Mouse (Mus musculus) embryo, embryonic 9.5 days (tissue): ENCODE results near the gene Rgl1.
A peak's percentile ranks its signal among the peaks of the same experiment; 100 is the strongest.
"Not testable (repeated sequence)": the region's sequence is repeated elsewhere in the genome, so short reads cannot be mapped to it uniquely, and the experiment has no call there.

Experiments used
- DNase-seq: peaks from one replicate; pipeline ENCODE4 v3.0.0-alpha.2; 2017; ENCODE audit errors: extremely low spot score

The Rgl1 gene

DNA sequence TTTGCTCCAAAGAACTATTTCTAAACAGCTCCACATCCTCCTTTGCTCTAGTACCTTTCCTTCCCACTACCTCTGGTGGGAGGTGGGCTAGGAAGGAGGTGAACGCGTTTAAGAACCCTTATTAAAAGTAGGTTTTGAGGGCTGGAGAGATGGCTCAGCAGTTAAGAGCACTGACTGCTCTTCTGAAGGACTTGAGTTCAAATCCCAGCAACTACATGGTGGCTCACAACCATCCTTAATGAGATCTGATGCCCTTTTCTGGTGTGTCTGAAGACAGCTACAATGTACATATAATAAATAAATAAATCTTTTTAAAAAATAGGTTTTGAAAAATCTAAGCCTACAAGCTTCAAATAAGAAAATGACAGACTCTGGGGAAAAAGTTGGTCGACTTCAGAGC is 19.3 kb upstream of the Rgl1 start:
- not testable (repeated sequence) for DNase-seq

DNA sequence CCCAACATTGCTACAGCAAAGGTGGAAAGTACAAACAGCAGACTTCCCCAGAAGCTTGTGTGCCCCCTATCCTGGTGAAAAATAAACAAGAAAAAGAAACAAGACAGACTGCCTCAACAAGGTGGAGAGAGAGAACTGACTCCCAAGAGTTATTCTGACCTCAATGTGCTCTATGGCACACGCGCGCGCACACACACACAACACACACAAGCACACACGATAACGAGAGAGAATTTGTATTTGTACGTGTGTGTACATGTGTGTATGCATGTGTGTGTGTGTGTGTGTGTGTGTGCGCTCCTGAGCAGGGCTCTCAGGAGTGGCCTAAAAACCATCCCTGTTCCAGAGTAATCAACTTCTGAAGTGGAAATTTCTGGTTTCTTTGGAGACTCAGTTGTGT is 18.5 kb upstream of the Rgl1 start:
- DNase-seq = no peak

DNA sequence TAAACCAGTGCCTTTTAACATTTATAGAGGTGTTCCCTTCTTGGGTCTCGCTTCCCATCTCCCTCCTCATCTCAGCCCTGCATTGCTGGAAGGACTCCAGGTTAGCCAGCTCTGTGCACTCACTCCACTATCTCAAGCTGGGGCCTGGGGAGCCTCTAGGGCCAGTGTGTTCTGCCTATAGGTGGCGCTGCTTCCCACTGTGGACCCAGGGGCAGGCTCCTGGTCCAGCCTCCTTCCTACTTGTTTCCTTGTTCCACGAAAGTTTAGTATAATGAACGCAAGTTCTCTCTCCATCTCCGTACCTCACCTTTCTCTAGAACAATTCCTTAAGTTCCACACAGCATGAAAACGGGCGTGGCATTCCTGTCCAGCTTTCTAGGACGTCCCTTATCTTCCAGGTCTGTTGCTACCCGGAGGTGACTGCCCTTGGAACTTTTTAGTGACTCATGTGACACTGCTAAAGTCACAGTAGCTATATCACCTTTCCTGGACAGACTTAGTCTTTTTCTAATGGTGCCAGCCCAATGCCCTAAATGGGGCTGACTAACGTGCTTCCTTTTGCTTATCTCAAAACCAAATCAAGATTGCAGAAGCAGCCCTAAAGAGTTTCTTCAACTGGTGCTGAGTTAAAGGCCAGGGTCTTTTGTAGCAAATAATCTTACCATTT is 13.1 kb upstream of the Rgl1 start:
- peak; percentile 75 for DNase-seq

DNA sequence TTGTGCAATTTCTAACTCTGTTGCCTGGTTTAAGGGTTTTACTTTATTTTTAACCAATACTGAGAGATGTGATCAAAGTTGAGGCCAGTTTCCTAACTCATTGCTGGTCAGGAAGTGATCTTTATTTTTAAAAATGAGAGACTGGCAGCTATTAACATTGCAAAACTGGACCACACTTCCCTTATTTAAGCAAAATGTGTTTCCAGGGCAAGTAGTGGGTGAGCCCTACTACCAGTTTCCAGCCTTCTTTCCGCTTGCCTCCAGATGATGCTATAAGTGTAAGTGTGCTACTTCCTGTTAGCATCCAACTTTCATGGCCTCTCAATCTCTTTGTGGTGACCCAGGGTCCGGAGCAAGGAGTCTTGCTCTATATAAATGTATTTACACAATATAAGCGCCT is 8.4 kb upstream of the Rgl1 start:
- DNase-seq = not testable (repeated sequence)

DNA sequence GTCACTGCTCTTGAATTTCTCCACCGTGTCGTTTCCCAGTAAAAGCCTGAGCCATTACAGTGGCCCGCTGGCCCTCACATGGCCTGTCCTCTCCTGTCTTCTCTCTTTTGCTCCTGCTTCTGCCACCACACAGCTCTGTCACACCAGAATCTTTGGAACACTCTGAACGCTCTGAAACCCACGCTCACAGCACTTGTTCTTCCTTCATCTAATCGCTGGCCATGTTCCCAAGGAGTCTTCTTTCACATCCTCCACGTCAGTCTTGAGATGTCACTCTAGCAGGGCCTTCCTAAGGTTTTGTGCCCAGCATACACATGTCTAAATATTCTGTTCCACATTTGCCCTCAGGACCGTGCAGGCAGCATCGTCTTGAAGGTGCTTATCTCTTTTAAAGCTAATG is 4.9 kb upstream of the Rgl1 start:
- DNase-seq = no peak

DNA sequence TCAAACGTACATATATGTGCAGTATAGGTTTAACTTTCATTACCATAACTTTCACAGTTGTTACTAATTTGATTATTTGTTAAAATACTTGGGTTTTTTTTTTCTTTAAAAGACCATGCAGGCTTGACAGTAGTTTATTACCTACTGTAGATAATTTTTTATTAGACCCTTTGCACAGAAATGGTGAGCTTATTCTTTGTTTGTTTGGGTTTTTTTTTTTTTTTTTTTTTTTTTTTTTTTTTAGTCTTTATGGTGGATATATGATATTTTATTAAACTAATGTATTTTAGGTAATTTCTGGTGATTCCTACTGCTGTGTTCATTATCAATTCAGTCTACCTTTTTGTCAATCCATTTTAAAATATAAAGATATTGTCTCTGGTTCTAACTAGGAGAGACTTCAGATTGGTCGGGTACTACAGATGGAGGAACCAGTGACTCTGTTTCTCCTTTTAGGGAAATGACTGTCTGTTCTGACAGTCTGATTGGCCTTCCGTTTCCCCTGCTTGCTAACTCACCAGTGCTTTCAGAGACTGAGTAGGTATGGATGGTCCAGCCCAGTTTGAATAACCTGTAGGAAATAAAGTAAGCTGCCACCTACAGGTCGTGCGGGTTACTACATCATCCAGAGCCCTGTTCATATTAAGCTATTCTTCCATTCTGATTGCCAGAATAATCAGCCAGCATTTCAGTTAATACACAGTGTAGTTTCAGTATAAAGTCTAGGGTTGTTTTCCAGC is 1.8 kb upstream of the Rgl1 start:
- DNase-seq = peak; percentile 77

DNA sequence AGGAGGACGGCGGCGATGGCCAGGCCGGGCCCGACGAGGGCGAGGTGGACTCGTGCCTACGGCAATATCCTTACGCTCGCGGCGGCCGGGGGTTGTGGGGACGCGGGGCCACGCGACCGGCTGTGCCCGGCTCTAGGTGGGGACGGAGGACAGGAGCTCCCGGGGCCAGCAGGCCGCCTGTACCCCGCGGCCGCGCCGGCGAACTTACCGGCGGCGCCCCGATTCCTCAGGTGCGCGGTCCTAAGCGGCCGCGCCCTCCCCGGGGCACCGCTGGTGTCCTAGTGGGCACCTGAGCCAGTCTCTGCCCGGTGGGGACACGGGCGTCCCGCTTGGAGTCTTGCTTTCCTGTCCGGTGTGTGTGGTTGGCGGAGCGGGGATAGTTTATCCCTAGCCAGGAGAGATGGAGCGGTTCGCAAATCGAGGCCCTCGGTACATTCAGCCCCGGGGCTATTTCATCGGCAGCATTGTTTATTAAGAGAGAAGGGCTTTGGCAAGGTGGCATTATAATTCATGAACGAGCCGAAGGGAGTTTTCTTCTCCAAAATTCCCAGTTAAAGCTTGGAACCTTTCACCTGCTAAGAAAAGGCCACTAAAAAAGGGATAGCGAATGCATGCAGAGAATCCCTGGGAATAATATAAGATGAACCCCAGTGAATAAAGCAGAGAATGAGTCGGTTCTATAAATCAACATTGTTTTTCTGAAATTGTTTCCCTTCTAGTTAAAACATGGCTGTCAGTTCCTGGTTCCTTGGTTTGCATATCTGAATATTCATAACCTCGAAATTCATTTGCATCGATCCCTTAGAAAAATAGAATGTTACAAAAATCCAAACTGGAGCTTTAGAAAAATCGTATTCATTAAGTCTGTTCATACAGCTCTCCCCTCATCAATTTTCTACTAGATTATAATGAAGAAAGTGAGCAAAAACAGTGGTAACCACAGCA is 925 bp upstream of the Rgl1 start:
- DNase-seq = no peak

DNA sequence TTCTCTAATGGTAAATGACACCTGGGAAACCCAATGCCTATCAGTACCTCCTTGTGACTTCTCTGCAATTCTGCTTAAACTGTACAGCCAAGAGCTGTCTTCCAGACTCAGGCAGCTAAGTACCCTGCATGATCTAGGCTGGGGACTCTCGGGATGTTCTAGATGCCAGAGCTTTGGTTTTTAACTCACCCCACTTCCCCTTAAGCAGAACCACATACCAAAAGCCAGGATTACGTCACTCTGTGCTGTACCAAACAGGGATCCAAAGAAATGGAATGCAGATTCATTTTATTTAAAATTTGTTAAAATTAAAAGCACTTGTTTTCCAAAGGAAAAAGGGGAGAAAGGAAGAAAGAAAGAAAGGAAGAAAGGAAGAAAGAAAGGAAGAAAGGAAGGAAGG is 4.4 kb downstream of the Rgl1 start:
- DNase-seq = no peak

DNA sequence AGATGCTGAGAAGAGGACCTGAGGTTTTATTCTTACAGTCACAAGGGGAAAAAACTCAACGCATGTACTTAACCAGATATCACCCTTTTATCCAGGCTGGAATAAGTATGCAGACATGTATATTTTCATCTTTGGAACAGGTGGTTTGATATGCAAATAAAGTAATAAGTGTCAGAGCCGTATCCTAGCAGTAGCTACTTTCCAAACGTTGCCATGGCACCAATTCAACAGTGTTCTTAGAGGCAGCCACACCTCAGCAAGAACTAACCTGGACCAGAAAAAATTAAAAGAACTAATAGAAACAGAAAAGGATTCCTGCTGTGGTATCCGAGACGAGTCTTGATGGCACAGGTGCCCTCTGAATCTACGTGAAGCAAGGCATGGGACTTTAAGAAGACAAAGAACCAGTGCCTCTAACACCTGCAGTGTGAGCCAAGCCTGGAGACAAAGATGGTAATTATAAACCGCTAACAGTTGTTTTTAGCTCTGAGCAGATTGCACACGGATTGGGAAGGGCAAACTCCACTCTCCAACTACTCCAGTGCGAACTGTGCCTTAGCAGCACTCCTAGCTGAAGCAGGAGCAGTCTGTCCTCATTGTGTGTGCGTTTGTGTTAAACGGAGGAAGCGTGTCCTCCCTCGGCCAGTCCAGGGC is 15.7 kb downstream of the Rgl1 start, which contains the start of gene Apobec4:
Gene Apobec4, plus strand, starts transcription at position 240 of the 654 bp plus-strand sequence.
- DNase-seq = no peak

DNA sequence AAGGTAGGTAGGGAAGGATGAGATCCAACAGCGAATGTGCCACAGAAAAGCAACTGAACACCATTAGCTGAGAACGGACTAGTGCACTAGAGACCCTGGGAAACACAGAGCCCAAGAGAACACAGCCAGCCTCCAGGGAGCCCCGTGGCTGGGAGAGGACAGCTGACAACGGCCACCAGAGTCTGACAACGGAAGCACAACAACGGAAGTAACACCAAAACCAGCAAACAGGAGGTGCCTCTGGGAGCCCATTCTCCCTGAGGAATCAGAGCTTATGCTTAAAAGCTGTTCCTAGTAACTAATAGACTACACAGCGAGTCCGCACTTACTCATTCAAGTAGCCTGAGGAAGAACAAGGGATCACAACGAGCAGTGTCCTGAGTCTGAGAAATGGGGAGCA is 16.9 kb downstream of the Rgl1 start:
- DNase-seq = no peak

DNA sequence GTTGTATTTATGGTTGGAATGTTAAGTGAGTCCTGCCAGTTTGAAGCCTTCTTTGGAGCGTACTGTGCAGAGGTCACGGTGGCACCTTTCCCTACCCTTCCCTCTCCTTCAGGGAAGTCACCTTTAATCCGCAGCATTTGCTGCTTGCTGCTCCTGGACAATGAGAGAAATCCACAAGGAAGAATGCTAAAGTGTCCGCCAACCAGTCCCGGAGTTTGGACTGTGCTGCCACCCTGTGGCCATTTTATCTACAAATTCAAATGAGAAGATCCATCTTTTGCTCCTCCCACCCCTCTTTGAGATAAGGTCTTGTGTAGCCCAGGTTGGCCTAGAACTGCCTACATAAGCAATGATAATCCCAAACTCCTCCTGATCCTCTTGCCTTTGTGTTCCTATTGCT is 19.7 kb downstream of the Rgl1 start:
- DNase-seq = peak; percentile 81

DNA sequence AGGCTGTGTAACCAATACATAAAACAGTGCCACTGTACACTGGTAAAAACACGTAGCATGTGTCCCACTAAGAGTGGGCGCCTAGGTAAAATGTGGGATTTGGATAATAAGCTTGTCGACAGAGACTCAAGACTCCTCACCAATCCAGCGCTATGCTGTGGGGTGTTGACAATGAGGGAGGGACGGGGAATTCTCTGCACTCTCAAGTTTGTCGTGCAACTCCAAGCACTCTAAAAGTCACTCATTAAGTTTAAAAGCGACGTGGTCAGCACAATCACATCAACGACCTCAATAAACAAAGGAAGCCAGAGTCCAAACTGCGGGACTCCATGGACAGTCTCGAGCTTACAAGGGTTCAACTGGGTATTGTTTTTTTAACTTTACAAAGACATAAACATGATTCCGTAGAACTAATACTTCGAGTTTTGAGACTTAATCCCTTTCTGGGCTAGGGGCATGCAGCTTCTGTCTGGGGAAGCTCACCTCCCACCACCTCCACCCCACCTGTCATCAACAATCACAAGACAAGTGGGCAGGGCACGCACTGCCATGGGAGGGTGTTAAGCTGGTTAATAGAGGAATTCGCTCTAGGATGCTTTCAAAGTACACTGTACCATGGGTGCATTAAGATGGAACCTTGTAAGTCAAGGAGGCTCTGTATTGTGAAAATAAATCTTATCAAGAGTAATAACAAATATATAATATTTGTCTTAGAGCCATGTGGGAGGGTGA is 22.9 kb downstream of the Rgl1 start:
- DNase-seq = no peak

DNA sequence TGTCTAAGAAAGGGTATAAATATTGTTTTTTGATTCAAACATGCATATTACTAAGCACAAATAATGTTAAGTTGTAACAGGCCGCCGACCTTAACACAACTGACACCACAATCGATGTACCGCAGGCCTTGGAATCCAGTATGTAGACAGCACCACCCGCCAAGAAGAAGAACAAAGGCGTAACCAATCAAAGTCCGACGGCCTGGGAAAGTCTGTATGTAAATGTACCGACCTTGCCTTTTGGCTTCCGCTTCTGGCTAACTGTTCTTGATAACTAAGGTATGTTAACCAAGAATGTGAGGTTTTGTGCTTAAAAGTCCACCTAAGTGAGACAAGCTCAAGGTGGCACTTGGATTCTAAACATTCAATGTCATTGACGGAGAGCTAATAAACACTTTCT is 26.8 kb downstream of the Rgl1 start:
- no peak for DNase-seq

DNA sequence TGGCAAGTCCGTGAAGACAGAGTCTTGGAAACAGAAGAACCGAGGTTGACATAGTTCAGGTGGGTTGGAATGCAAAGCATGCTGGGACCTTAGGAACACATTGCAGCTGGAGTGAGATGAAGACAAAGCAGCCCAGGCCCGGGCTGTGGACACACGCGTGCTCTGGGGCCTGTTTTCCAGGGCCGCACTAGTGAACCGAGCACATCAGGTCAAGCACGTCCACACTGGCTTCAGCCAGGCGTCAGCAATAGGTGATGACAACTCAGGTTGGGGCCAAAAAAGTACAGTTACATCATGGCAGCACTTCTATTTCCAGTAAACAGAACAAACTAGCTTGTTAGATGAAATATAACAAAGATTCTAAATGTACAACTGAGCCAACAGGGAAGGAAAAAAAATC is 27.4 kb downstream of the Rgl1 start:
- no peak for DNase-seq

DNA sequence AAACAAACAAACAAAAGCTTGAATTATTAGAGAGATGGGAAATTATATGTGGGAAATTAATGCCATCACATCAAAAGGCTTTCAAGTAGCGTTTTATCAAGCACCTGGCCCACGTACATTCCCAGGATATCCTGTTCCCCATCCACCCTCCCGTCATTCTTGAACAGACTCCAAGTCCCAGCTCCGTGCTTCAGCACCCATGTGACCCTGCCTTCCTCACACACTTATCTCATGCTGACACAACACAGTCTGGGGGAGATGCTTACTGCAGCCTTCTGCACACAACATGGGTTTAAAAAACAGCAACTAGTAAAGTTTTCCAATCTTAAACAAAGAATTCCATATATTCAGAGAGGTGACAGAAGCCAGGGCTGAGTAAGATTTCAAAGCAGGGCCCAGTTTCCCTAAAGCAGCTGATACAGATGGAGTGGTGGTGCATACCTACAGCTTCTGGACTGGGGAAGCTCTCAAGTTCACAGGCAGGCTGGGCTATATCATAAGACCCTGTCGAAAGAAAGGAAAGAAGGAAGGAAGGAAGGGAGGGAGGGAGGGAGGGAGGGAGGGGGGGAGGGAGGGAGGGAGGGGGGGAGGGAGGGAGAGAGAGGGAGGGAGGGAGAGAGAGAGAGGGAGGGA is 38.4 kb downstream of the Rgl1 start:
- no peak for DNase-seq

DNA sequence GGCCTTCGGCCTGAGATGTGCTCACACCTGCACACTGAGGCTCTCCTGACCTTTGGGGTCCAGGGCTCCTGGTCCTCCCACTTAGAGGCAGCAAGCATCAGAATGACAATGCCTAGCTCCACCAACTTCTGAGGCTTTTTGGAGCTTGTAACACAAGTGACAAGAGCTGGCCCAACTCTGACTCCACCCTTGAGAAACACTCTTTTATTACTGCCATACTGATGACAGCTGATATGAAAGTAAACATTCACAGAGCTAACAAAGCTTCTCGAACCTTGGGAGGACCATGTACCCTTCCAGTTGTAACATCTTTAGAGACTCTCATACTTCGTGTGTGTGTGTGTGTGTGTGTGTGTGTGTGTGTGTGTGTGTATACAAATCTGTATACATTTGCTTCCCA is 40.1 kb downstream of the Rgl1 start:
- DNase-seq = no peak

DNA sequence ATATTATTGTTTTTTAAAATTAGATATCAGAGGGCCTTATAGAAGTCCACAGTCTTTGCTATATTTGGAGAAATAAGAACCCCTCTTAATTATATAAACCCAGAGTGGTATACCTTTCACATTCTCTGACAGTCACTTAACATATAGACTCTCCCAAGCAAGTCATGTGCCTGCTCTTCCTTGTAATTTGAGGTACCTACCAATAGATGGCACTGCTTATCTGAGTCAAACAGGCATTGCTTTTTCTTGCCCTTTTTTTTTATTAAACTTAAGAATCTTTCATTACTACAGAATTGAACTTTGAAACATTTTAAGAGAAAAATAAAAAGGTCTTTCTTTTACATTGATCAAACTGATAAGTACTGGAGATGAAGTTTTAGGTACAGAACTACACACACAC is 41.9 kb downstream of the Rgl1 start:
- no peak for DNase-seq

DNA sequence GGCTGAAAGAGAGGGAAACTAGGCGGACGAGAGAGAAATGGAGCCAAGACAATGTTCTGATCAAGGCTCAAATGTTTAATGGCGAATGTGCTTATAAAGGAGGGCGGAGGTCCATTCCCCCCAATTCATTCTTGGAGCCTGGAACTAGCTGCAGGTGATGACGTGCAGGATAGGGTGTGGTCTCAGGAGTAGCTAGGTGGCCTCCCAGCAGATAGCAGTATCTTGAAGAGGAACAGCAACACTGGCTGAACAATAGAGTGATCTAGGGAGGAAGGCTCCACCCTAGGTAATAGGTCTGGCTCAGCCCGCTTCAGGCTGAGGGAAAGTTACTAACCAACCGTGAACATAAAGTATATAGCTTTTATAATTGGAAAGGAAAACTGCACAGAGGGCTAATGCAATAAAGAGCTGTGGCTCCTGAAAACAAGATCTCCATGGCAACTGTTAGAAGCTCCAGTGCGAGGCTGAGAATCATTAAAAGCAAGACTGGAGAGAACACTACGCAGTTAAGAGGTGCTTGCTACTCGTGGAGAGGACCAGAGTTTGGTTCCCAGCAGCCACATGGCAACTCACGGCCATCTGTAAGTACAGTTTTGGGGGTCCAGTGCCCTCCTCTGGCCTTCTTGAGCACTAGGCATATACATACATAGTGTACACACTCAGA is 44.5 kb downstream of the Rgl1 start:
- no peak for DNase-seq

DNA sequence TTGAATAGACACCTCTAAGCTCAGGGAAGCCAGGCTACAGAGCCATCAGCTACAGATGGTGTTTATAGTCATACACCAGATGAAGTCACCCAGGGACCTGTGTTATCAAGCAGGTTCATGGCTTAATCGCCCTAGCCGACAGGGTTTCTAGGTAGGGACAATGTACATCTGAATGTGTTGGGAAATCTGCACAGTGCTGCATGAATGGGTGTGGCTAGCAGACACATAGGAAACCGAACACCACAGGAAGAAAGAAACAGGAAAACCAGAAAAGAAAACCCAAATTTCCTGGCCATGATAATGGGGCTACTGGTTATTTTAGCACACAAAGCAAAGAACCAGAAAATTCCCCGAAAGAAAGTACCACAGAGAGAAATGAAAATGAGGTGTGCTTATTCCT is 45.2 kb downstream of the Rgl1 start:
- no peak for DNase-seq

DNA sequence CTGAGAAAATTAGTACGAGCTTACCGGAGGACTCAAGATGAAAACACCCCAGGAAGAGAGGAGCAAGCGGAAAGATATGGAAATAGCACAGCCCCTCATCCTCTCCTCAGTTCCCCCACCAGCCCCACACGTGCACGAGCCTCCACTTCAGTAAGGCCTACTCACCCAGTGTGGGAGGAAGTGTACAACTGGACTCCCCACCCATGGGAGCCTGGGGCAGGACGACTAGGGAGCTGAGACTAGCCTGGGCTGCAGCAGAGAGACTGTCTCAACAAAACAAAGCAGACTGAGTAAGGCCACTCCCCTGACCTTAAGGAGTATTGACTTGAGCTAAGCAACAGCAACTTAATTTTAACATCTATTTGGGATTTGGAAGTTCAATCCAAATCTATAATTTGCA is 48.0 kb downstream of the Rgl1 start:
- DNase-seq = no peak
